Mouse (Mus musculus): ENCODE data around the gene Hspa8.
"Not testable (repeated sequence)": the region's sequence is repeated elsewhere in the genome, so short reads cannot be mapped to it uniquely, and the experiment has no call there.

Gene Hspa8

GRCm38 (mm10) chr9:40783641-40784373, 17.0 kb upstream of the Hspa8 start:
- no peak for DNase-seq (ENCODE audit: low read depth, low spot score)

- DNase-seq (ENCODE audit: low read depth, low spot score), result no peak
These were observed 16.3 kb upstream of the Hspa8 start for GRCm38 (mm10) chr9:40784374-40784967.

- DNase-seq (ENCODE audit: low read depth, low spot score), result no peak
These were observed 15.3 kb upstream of the Hspa8 start for GRCm38 (mm10) chr9:40785452-40785851.

- not testable (repeated sequence) for DNase-seq (ENCODE audit: low read depth, low spot score)
These were observed 14.0 kb upstream of the Hspa8 start for GRCm38 (mm10) chr9:40786820-40787219.

GRCm38 (mm10) chr9:40791864-40792633, 8.7 kb upstream of the Hspa8 start:
- no peak for DNase-seq (ENCODE audit: low read depth, low spot score)

- no peak for DNase-seq (ENCODE audit: low read depth, low spot score)
These were observed 7.2 kb upstream of the Hspa8 start for GRCm38 (mm10) chr9:40793581-40793980.

GRCm38 (mm10) chr9:40794251-40794650, 6.5 kb upstream of the Hspa8 start:
- DNase-seq (ENCODE audit: low read depth, low spot score), result no peak

- no peak for DNase-seq (ENCODE audit: low read depth, low spot score)
These were observed 5.9 kb upstream of the Hspa8 start for GRCm38 (mm10) chr9:40794926-40795325.

- no peak for DNase-seq (ENCODE audit: low read depth, low spot score)
These were observed 5.2 kb upstream of the Hspa8 start for GRCm38 (mm10) chr9:40795562-40795961.

- DNase-seq (ENCODE audit: low read depth, low spot score), result no peak
These were observed 4.7 kb upstream of the Hspa8 start for GRCm38 (mm10) chr9:40796054-40796453.

GRCm38 (mm10) chr9:40798247-40798960, 2.4 kb upstream of the Hspa8 start:
- DNase-seq (ENCODE audit: low read depth, low spot score), result no peak

- no peak for DNase-seq (ENCODE audit: low read depth, low spot score)
These were observed 1.7 kb upstream of the Hspa8 start for GRCm38 (mm10) chr9:40799112-40799511.

GRCm38 (mm10) chr9:40799837-40800501, 815 bp upstream of the Hspa8 start:
- DNase-seq (ENCODE audit: low read depth, low spot score), result no peak

GRCm38 (mm10) chr9:40801614-40802532, 1.1 kb downstream of the Hspa8 start:
- DNase-seq (ENCODE audit: low read depth, low spot score), result not testable (repeated sequence)

- DNase-seq (ENCODE audit: low read depth, low spot score), result not testable (repeated sequence)
These were observed 1.7 kb downstream of the Hspa8 start for GRCm38 (mm10) chr9:40802533-40802875.

- not testable (repeated sequence) for DNase-seq (ENCODE audit: low read depth, low spot score)
These were observed 3.8 kb downstream of the Hspa8 start for GRCm38 (mm10) chr9:40804576-40804975.

- no peak for DNase-seq (ENCODE audit: low read depth, low spot score)
These were observed 4.5 kb downstream of the Hspa8 start for GRCm38 (mm10) chr9:40805263-40805662.

GRCm38 (mm10) chr9:40806440-40807288, 5.9 kb downstream of the Hspa8 start:
- DNase-seq (ENCODE audit: low read depth, low spot score), result no peak

- DNase-seq (ENCODE audit: low read depth, low spot score), result no peak
These were observed 6.6 kb downstream of the Hspa8 start for GRCm38 (mm10) chr9:40807289-40807920.

All from embryo, embryonic 11.5 days (tissue).